Mouse (Mus musculus) intestine, embryonic 14.5 days (tissue): ENCODE measurements at regions not wholly inside any gene's neighbourhood (a gene's known extent, or its start where the extent isn't known, plus 50 kb on each side); places are given as distances from the start of the nearest gene placed in this dataset.

Source experiments
- ATAC-seq: fragments of 200-750 bp; cut with Nextera tagmentation; replicated peaks from 2 replicates; pipeline ENCODE4 v1.8.0; 2017; ENCODE audit warnings: low read depth, moderate number of reproducible peaks, moderate TSS enrichment, moderate library complexity; ENCODE audit not compliant: low FRiP score, low TSS enrichment
- DNase-seq: peaks from one replicate; pipeline ENCODE4 v3.0.0-alpha.2; 2018; ENCODE audit warnings: low spot score
- H3K27ac ChIP-seq: fragments of 300-500 bp; sonication (generic); 2 replicates; pipeline ENCODE4 v1.5.1; 2014; ENCODE audit warnings: low read depth, mild to moderate bottlenecking, control low read depth
- H3K27me3 ChIP-seq: fragments of 300-500 bp; sonication (generic); replicated peaks from 2 replicates; pipeline ENCODE4 v1.6.1; 2014; ENCODE audit warnings: low read length, control low read depth; ENCODE audit not compliant: control insufficient read depth, insufficient read depth
- H3K36me3 ChIP-seq: fragments of 300-500 bp; sonication (generic); 2 replicates; pipeline ENCODE4 v1.6.1; 2014; ENCODE audit warnings: low read length, control low read depth; ENCODE audit not compliant: control insufficient read depth, insufficient read depth
- H3K4me1 ChIP-seq: fragments of 300-500 bp; sonication (generic); replicated peaks from 2 replicates; pipeline ENCODE4 v1.6.1; 2014; ENCODE audit warnings: low read length, control low read depth, mixed read lengths; ENCODE audit not compliant: control insufficient read depth, insufficient read depth
- H3K4me2 ChIP-seq: fragments of 300-500 bp; sonication (generic); 2 replicates; pipeline ENCODE4 v1.6.1; 2014; ENCODE audit warnings: low read length
- H3K4me3 ChIP-seq: fragments of 300-500 bp; sonication (generic); 2 replicates; pipeline ENCODE4 v1.5.1; 2014; ENCODE audit warnings: low read depth, low read length, control low read depth, mixed read lengths
- H3K9ac ChIP-seq: fragments of 300-500 bp; sonication (generic); 2 replicates; pipeline ENCODE4 v1.6.1; 2014; ENCODE audit warnings: mild to moderate bottlenecking, low read length
- H3K9me3 ChIP-seq: fragments of 300-500 bp; sonication (generic); 2 replicates; pipeline ENCODE4 v1.6.1; 2016; ENCODE audit warnings: low read length, control low read depth; ENCODE audit not compliant: control insufficient read depth
- WGBS: fragments of 180-500 bp; shearing (Covaris S2); extraction: QIAGEN DNeasy Blood & Tissue Kit; methylation state at CpG from one replicate; pipeline ENCODE4 v1.1.7; 2014; 5-methylcytosine and 5-hydroxymethylcytosine counted together

- H3K4me1 ChIP-seq, result no peaks in the 10 kb centered on the region
- H3K27me3 ChIP-seq, result no peaks in the 10 kb centered on the region
- no peak for ATAC-seq
- H3K4me2 ChIP-seq, result no peak overlapping the region
- H3K4me3 ChIP-seq, result no peak overlapping the region
- DNase-seq, result no peak
- no peaks in the 10 kb centered on the region for H3K36me3 ChIP-seq
- WGBS, result 84% methylated on average over 5 of the region's 5 CpGs
- H3K27ac ChIP-seq, result no peak overlapping the region
- no peaks in the 10 kb centered on the region for H3K9me3 ChIP-seq
- H3K9ac ChIP-seq, result no peak overlapping the region
Observed at GRCm38 (mm10) chr1:23568106-23568505, 170.5 kb upstream of the Ogfrl1 start.

DNA sequence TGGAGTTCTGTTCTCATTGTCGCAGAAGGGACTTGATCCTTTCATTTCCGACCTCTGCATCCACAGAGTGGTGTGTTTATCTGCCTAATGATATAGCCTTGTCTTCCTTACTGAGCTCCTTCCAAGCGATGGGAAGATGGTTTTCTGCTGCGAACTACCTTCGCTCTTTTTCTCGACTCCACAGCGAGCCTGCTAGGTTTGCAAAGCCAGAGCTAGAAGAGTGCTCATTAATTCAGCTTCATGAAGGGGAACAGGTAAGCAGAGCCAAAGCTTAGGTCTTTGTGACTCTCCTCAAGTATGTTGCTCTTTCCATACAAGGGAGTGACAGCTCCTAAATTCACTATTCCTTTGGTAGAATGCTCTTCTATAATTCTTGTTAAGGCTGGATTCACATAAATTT is 176.9 kb upstream of the Ogfrl1 start:
- no peak for DNase-seq
- Histone ChIP-seq H3K36me3 (no peaks in the 10 kb centered on the region), H3K4me3 (no peak overlapping the region), H3K9me3 (no peaks in the 10 kb centered on the region), H3K9ac (no peak overlapping the region), H3K27me3 (no peaks in the 10 kb centered on the region), H3K4me2 (no peak overlapping the region), H3K4me1 (no peaks in the 10 kb centered on the region), H3K27ac (no peak overlapping the region)
- WGBS, result 75% methylated on average over 7 of the region's 7 CpGs
- no peak for ATAC-seq

DNA sequence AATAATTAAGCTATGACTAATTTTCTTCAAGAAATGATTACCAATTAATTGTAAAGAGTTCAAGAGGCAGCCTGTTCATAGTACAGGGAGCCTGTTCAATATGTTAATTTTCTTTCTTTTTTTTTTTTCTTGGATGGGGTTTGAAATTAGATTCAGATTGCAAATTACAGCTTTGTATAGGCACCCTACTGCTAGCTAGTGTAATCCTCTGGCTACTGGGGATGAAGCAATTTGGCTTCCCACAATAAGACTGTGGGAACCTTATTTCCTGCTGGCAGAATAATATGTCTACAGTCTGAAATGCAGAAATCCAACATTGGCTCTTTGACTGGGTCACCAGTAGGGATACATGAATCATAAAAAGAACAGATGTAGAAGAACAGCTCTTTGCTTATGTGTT is 177.4 kb upstream of the Ogfrl1 start:
- no peak overlapping the region for H3K27ac ChIP-seq

DNA sequence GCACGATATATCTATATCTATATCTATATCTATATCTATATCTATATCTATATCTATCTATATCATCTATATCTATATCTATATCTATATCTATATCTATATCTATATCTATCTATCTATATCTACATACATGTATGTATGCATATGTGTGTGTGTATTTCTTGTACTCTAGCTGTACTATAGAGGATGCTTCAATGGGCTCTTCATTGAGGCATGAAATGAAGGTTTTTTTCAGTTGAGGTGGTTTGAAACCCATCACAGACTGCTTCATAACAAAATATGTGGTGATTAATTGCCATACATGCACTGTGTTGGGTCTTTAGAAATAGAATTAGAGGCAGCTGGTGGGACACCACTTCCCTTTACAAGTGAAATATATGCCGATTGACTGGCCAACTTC is 177.9 kb upstream of the Ogfrl1 start:
- no peak overlapping the region for H3K27ac ChIP-seq
- 98% methylated on average over 2 of the region's 2 CpGs for WGBS

More for the DNA sequence above, 177.4 kb upstream of the Ogfrl1 start:
- Histone ChIP-seq H3K4me1 (no peaks in the 10 kb centered on the region), H3K9me3 (no peaks in the 10 kb centered on the region), H3K36me3 (no peaks in the 10 kb centered on the region), H3K9ac (no peak overlapping the region), H3K27me3 (no peaks in the 10 kb centered on the region), H3K4me2 (no peak overlapping the region), H3K4me3 (no peak overlapping the region)
- DNase-seq (no peak), ATAC-seq (no peak)

GRCm38 (mm10) chr1:23576150-23576549 is 178.6 kb upstream of the Ogfrl1 start:
- Histone ChIP-seq H3K4me2 (no peak overlapping the region), H3K4me3 (no peak overlapping the region), H3K4me1 (no peaks in the 10 kb centered on the region), H3K27ac (no peak overlapping the region), H3K9ac (no peak overlapping the region), H3K9me3 (no peaks in the 10 kb centered on the region), H3K36me3 (no peaks in the 10 kb centered on the region), H3K27me3 (no peaks in the 10 kb centered on the region)
- ATAC-seq, result no peak
- WGBS, result 68% methylated on average over 5 of the region's 5 CpGs
- no peak for DNase-seq

More for the DNA sequence above, 177.9 kb upstream of the Ogfrl1 start:
- Histone ChIP-seq H3K4me3 (no peak overlapping the region), H3K9ac (no peak overlapping the region), H3K27me3 (no peaks in the 10 kb centered on the region), H3K4me2 (no peak overlapping the region), H3K4me1 (no peaks in the 10 kb centered on the region), H3K36me3 (no peaks in the 10 kb centered on the region), H3K9me3 (no peaks in the 10 kb centered on the region)
- DNase-seq (no peak), ATAC-seq (no peak)

GRCm38 (mm10) chr1:23589414-23589942 is 172.1 kb upstream of the B3gat2 start:
- H3K9ac ChIP-seq, result no peak overlapping the region
- 66% methylated on average over 6 of the region's 6 CpGs for WGBS

DNA sequence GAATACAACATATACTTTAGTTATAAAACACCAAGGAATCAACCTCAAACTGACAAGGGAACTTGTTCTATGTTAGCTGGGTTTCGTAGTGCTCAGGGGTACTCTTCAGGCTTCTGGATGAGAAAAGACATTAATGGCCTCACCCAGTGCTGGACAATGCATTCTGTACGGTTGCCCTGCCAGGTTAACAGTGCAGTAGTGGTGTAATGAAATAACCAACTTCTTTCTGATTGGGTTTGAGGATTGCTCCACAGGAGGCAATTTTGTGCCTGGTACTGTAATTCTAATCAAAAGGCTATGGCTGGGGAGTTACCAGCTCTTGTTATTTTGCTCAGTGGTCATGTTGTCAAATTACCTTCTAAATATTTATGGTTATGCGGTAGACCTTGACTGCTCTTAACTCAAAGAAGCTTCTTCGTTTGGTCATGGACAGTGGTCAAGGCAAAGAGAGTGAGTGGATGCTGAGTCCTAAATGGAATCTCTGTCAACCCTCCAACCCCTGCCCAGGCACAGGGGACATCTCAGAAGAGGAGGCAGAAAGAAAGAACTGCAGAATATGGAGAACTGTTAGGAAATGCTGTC is 158.8 kb upstream of the B3gat2 start:
- Histone ChIP-seq H3K9me3 (no peaks in the 10 kb centered on the region), H3K4me2 (no peak overlapping the region), H3K4me1 (no peaks in the 10 kb centered on the region), H3K9ac (no peak overlapping the region), H3K4me3 (no peak overlapping the region), H3K27me3 (no peaks in the 10 kb centered on the region), H3K27ac (no peak overlapping the region), H3K36me3 (no peaks in the 10 kb centered on the region)
- no peak for DNase-seq
- ATAC-seq, result no peak
- WGBS, result 80% methylated on average over 4 of the region's 4 CpGs

More at GRCm38 (mm10) chr1:23589414-23589942, 172.1 kb upstream of the B3gat2 start:
- DNase-seq (no peak), ATAC-seq (no peak)
- no peaks in the 10 kb centered on the region for H3K9me3 ChIP-seq
- H3K4me3 ChIP-seq, result no peak overlapping the region
- H3K4me1 ChIP-seq, result no peaks in the 10 kb centered on the region
- no peaks in the 10 kb centered on the region for H3K36me3 ChIP-seq
- H3K27me3 ChIP-seq, result no peaks in the 10 kb centered on the region
- no peak overlapping the region for H3K4me2 ChIP-seq
- H3K27ac ChIP-seq, result no peak overlapping the region

DNA sequence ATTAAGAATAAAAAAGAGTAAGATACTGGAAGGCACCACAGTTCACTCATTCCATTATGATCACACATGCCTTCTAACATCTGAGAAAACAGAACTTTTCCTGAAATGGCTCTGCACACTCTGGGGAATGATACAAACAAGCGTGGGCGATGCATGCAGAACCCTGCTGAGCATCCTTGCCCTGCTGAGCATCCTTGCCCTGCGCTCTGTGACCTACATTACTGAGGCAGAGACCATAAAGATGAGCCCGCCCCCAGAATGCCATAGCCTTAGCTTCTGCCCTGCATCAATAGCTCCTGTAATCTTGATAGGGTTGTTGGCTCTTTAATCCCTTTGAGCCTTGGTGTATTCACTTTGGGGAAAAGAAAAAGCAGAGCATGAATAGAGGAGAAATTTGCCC is 132.2 kb upstream of the B3gat2 start:
- Histone ChIP-seq H3K9ac (no peak overlapping the region), H3K9me3 (no peaks in the 10 kb centered on the region), H3K4me3 (no peak overlapping the region), H3K27ac (no peak overlapping the region), H3K4me1 (no peaks in the 10 kb centered on the region), H3K27me3 (no peaks in the 10 kb centered on the region), H3K36me3 (no peaks in the 10 kb centered on the region), H3K4me2 (no peak overlapping the region)
- WGBS, result 72% methylated on average over 4 of the region's 4 CpGs
- no peak for ATAC-seq
- DNase-seq, result no peak

DNA sequence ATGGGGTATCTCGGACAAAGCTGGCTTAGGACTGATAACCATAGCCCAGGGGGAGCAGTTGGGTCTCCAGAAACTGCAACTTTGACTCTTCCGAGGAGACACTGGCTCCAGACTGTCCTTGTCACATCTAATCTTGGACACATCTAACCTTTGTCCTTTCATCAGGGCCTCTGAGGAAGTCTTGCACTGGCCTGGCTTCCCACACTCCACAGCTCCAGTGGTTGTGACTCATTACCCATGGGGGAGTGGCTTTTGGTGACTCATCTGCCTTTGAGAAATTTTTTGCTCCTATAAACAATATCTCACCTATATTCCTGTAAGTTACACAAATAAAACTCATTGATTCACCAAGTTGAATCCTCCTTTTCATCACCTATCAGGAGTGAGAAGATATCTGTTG is 116.5 kb upstream of the B3gat2 start:
- H3K9ac ChIP-seq, result no peak overlapping the region
- H3K27ac ChIP-seq, result no peak overlapping the region
- H3K9me3 ChIP-seq, result no peaks in the 10 kb centered on the region
- H3K4me1 ChIP-seq, result peaks cover 3% of the 10 kb centered on the region; the same call in 1 of the 2 replicates
- DNase-seq, result no peak
- no peaks in the 10 kb centered on the region for H3K27me3 ChIP-seq
- no peak overlapping the region for H3K4me3 ChIP-seq
- H3K36me3 ChIP-seq, result no peaks in the 10 kb centered on the region
- ATAC-seq, result no peak
- WGBS, result 90% methylated on average over 2 of the region's 2 CpGs
- no peak overlapping the region for H3K4me2 ChIP-seq
